Mouse (Mus musculus) CH12.LX (cell line): ENCODE results near the gene Vmn2r62. TPM values are rescaled to one million over a fixed set of nuclear protein-coding genes. Genes with fewer than 3 reads are reported as not detected.

Source experiments
- polyA plus RNA-seq: library from polyadenylated mRNA; unstranded; fragments of >175 nt; gene quantifications from 2 replicates; pipeline ENCODE4 v1.2.1, GENCODE M21; 2012; ENCODE audit warnings: low read depth; ENCODE audit not compliant: insufficient read length
- total RNA-seq, 2 experiments: library from RNA; depleted of rRNA; stranded (reverse); fragments of 300-350 nt in 1 of 2; fragments of >200 nt in 1 of 2; gene quantifications; 2 replicates each; pipeline ENCODE4 v1.2.3; 2012 to 2014

Vmn2r62 gene
- total and polyA plus RNA-seq, 3 experiments: not detected

Other genes starting within 250 kb of the Vmn2r62 start
- gene Gm21028, start 214.9 kb downstream of the Vmn2r62 start, total RNA-seq (2012; rRNA removed): not detected in 2 replicates
- not detected in 2 replicates for gene Gm21028, start 214.9 kb downstream of the Vmn2r62 start, total RNA-seq (2014; rRNA removed)
- gene Gm21028, start 214.9 kb downstream of the Vmn2r62 start, polyA plus RNA-seq: not detected in 2 replicates
- gene Zfp977, start 201.0 kb downstream of the Vmn2r62 start, total RNA-seq (2012; rRNA removed): not detected in 2 replicates
- gene Zfp977, start 201.0 kb downstream of the Vmn2r62 start, total RNA-seq (2014; rRNA removed): not detected in 2 replicates
- gene Zfp977, start 201.0 kb downstream of the Vmn2r62 start, polyA plus RNA-seq: not detected in 2 replicates
- not detected in 2 replicates for gene Zfp976, start 150.9 kb downstream of the Vmn2r62 start, total RNA-seq (2012; rRNA removed)
- gene Zfp976, start 150.9 kb downstream of the Vmn2r62 start, total RNA-seq (2014; rRNA removed): not detected in 2 replicates
- not detected in 2 replicates for gene Zfp976, start 150.9 kb downstream of the Vmn2r62 start, polyA plus RNA-seq
- gene Zfp975, start 100.8 kb downstream of the Vmn2r62 start, total RNA-seq (2012; rRNA removed): 1.3 and 1.8 TPM in 2 replicates
- 2.0 and 3.0 TPM in 2 replicates for gene Zfp975, start 100.8 kb downstream of the Vmn2r62 start, total RNA-seq (2014; rRNA removed)
- gene Zfp975, start 100.8 kb downstream of the Vmn2r62 start, polyA plus RNA-seq: 0.79 and 0.91 TPM in 2 replicates
- not detected in 2 replicates for gene Gm17067, start 66.5 kb downstream of the Vmn2r62 start, total RNA-seq (2012; rRNA removed)
- not detected in 2 replicates for gene Gm17067, start 66.5 kb downstream of the Vmn2r62 start, total RNA-seq (2014; rRNA removed)
- gene Gm17067, start 66.5 kb downstream of the Vmn2r62 start, polyA plus RNA-seq: not detected in 2 replicates
- gene Gm2381, start 73.7 kb upstream of the Vmn2r62 start, total RNA-seq (2012; rRNA removed): 0.81 and 0.84 TPM in 2 replicates
- gene Gm2381, start 73.7 kb upstream of the Vmn2r62 start, total RNA-seq (2014; rRNA removed): not detected in 2 replicates
- gene Gm2381, start 73.7 kb upstream of the Vmn2r62 start, polyA plus RNA-seq: 0.08 TPM in 1 of 2 replicates, not detected in the other
- gene Vmn2r63, start 140.3 kb upstream of the Vmn2r62 start, total RNA-seq (2012; rRNA removed): not detected in 2 replicates
- gene Vmn2r63, start 140.3 kb upstream of the Vmn2r62 start, total RNA-seq (2014; rRNA removed): not detected in 2 replicates
- gene Vmn2r63, start 140.3 kb upstream of the Vmn2r62 start, polyA plus RNA-seq: not detected in 2 replicates
- gene Gm9268, start 225.2 kb upstream of the Vmn2r62 start, total RNA-seq (2012; rRNA removed): not detected in 2 replicates
- not detected in 2 replicates for gene Gm9268, start 225.2 kb upstream of the Vmn2r62 start, total RNA-seq (2014; rRNA removed)
- not detected in 2 replicates for gene Gm9268, start 225.2 kb upstream of the Vmn2r62 start, polyA plus RNA-seq